Mouse (Mus musculus) C2C12 (cell line): ENCODE measurements around the gene Smyd5.

Experiments
- CEBPB ChIP-seq: IDR thresholded peaks from one replicate; pipeline ENCODE4 v1.6.1; 2011; ENCODE audit warnings: low read depth, mild to moderate bottlenecking, control low read depth, moderate library complexity
- CTCF ChIP-seq: IDR thresholded peaks from one replicate; pipeline ENCODE4 v1.5.1; 2011; ENCODE audit not compliant: control insufficient read depth, insufficient read depth, insufficient read length
- FOSL1 ChIP-seq: IDR thresholded peaks from one replicate; pipeline ENCODE4 v1.8.0; 2011; ENCODE audit warnings: mild to moderate bottlenecking, low read length; ENCODE audit not compliant: poor library complexity, insufficient read depth, severe bottlenecking
- MAX ChIP-seq: IDR thresholded peaks from one replicate; pipeline ENCODE4 v1.6.1; 2011; ENCODE audit warnings: mild to moderate bottlenecking, control low read depth
- MYOD1 ChIP-seq: IDR thresholded peaks from one replicate; pipeline ENCODE4 v1.6.1; 2011; ENCODE audit warnings: low read depth; ENCODE audit not compliant: control insufficient read depth, insufficient read length
- MYOG ChIP-seq: IDR thresholded peaks from one replicate; pipeline ENCODE4 v1.6.1; 2011; ENCODE audit not compliant: control insufficient read depth, insufficient read length; ENCODE audit errors: extremely low read depth
- USF1 ChIP-seq: IDR thresholded peaks from one replicate; pipeline ENCODE4 v1.6.1; 2011; ENCODE audit warnings: low read depth, mild to moderate bottlenecking, control low read depth, moderate library complexity

DNA sequence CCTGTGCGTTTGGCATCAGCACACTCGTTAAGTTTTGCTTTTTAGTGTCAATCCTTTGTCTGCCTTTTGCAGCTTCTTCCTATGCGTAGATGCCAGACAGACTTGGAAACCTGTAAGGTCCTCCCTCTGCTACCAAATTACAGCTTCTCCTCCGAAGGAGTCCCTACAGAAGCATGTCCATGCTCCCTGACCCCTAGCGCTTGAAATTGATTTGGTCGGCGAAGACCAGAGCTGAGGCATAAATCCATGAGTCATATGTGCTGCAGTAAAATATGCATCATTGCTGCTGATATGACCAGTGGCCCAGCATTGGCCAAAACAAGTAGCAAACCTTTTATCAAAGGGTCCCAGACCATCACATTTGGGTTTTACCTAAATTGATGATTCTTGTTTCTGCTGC lies 21.0 kb downstream of the Smyd5 start:
- TF ChIP-seq CTCF (no peak), MAX (no peak), CEBPB (no peak), FOSL1 (no peak), USF1 (no peak), MYOD1 (no peak), MYOG (no peak)
